Mouse (Mus musculus): ENCODE measurements around the gene Msrb3. TPM values are rescaled to one million over a fixed set of nuclear protein-coding genes. Genes with fewer than 3 reads are reported as not detected.

Msrb3 gene
- polyA plus RNA-seq, 1 experiment: 3.9 TPM

GRCm38 (mm10) chr10:120874261-120874660, 24.6 kb downstream of the Msrb3 start:
- Histone ChIP-seq H3K36me3 (ENCODE audit: control insufficient read depth, insufficient read depth, low read length) (no peaks in the 10 kb centered on the region), H3K27ac (ENCODE audit: insufficient read depth, low read depth, low read length) (no peak overlapping the region), H3K4me3 (ENCODE audit: low read depth, low read length) (no peak overlapping the region), H3K4me1 (ENCODE audit: control insufficient read depth, insufficient read depth, insufficient read length, low read length) (peaks cover 12% of the 10 kb centered on the region), H3K27me3 (ENCODE audit: control insufficient read depth, insufficient read depth, low read length) (no peaks in the 10 kb centered on the region)
- 67% methylated on average over 12 of the region's 12 CpGs for WGBS
- TF ChIP-seq POLR2A (IDR thresholded peaks at IDR 0.05; ENCODE audit: low read depth, low read length) (no peak), CTCF (IDR thresholded peaks at IDR 0.05; ENCODE audit: extremely low read depth, insufficient read length, insufficient replicate concordance, low read depth, low read length) (no peak)

DNA sequence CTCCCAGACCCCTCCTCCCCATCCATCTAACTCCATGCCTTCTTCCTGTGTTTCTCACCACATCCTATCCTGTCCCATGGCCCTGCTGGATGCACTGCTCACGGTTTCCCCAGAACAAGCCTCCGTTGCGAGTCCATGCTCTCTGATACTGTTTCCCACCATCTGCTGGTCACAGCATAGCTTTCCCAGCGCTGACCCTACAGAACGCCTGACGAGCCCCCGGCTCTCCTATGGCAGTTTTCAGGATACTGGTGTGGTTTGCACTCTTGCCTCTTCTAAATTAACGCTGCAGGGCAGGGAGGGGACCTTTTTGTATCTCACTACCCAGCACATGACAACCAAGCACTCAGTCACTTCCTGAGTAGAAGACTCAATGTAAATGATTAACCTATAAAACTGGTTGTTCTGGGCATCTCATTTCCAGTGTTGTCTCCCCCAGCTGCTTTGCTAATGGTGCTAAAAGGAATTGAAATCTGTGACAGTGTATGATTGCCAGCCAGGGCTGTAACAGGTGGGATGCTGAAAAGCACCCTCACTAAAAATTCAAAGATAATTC, 25.2 kb downstream of the Msrb3 start:
- no peak overlapping the region for H3K27ac ChIP-seq (ENCODE audit: insufficient read depth, low read depth, low read length)
- peak overlapping the region; percentile 21 for H3K4me3 ChIP-seq (ENCODE audit: low read depth, low read length)
- 26% methylated on average over 8 of the region's 8 CpGs for WGBS
- no peak for TF ChIP-seq POLR2A (IDR thresholded peaks at IDR 0.05; ENCODE audit: low read depth, low read length)
- no peak for TF ChIP-seq CTCF (IDR thresholded peaks at IDR 0.05; ENCODE audit: extremely low read depth, insufficient read length, insufficient replicate concordance, low read depth, low read length)
- H3K27me3 ChIP-seq (ENCODE audit: control insufficient read depth, insufficient read depth, low read length): no peaks in the 10 kb centered on the region
- H3K36me3 ChIP-seq (ENCODE audit: control insufficient read depth, insufficient read depth, low read length): no peaks in the 10 kb centered on the region
- H3K4me1 ChIP-seq (ENCODE audit: control insufficient read depth, insufficient read depth, insufficient read length, low read length): peaks cover 12% of the 10 kb centered on the region

- no peak for TF ChIP-seq POLR2A (IDR thresholded peaks at IDR 0.05; ENCODE audit: low read depth, low read length)
- TF ChIP-seq CTCF (IDR thresholded peaks at IDR 0.05; ENCODE audit: extremely low read depth, insufficient read length, insufficient replicate concordance, low read depth, low read length): peak; percentile 43; the same call in 1 of the 2 replicates
- WGBS: 3% methylated on average over 13 of the region's 13 CpGs
- Histone ChIP-seq H3K4me3 (ENCODE audit: low read depth, low read length) (peak overlapping the region; percentile 10), H3K27ac (ENCODE audit: insufficient read depth, low read depth, low read length) (no peak overlapping the region; the same call in 1 of the 2 replicates), H3K27me3 (ENCODE audit: control insufficient read depth, insufficient read depth, low read length) (no peaks in the 10 kb centered on the region), H3K36me3 (ENCODE audit: control insufficient read depth, insufficient read depth, low read length) (no peaks in the 10 kb centered on the region), H3K4me1 (ENCODE audit: control insufficient read depth, insufficient read depth, insufficient read length, low read length) (peaks cover 12% of the 10 kb centered on the region)
Measured at GRCm38 (mm10) chr10:120872483-120872862, 26.4 kb downstream of the Msrb3 start.

DNA sequence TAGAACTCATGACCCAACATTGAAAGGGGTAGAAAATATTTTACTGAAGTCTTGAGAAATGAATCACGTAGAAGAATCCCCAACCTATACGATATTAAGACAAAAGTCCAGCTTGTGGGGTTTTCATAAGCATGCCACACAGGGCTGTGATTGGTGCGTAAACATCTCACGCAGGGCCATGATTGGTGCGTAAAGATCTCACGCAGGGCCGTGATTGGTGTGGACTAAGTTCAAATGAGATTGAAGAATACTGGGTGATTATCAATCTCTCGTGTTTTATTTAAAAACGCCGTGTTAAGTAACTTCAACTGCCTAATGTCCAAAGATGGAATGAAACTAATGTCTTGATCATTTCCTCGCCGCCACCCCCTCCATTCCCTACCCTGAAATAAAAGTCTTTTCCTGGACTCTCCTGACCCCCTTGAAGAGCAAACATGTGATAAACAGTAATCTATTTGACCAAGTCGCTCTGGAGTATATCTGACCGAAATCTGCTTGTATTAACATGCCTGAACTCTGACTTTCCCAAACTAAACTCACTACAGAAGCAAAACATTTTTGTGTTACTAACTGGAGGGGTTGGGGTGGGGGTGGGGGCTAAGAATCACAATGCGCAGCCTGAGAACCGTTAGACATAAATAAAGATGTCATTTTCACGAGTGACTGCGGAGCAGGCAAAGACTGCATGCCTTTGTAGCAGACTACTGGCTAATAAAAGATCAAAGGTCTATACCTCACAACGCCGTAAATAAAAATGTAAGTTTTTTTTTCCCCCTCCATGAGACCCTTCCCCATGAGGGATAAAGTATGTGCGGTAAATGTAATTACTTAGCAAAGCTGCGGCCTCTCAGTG, 27.0 kb downstream of the Msrb3 start:
- peak overlapping the region; percentile 10 for H3K4me3 ChIP-seq (ENCODE audit: low read depth, low read length)
- H3K36me3 ChIP-seq (ENCODE audit: control insufficient read depth, insufficient read depth, low read length): no peaks in the 10 kb centered on the region

GRCm38 (mm10) chr10:120871096-120871495, 27.8 kb downstream of the Msrb3 start:
- TF ChIP-seq CTCF (IDR thresholded peaks at IDR 0.05; ENCODE audit: extremely low read depth, insufficient read length, insufficient replicate concordance, low read depth, low read length): no peak
- no peak for TF ChIP-seq POLR2A (IDR thresholded peaks at IDR 0.05; ENCODE audit: low read depth, low read length)
- Histone ChIP-seq H3K27me3 (ENCODE audit: control insufficient read depth, insufficient read depth, low read length) (no peaks in the 10 kb centered on the region), H3K4me3 (ENCODE audit: low read depth, low read length) (no peak overlapping the region), H3K4me1 (ENCODE audit: control insufficient read depth, insufficient read depth, insufficient read length, low read length) (peaks cover 12% of the 10 kb centered on the region), H3K27ac (ENCODE audit: insufficient read depth, low read depth, low read length) (no peak overlapping the region), H3K36me3 (ENCODE audit: control insufficient read depth, insufficient read depth, low read length) (no peaks in the 10 kb centered on the region)
- WGBS: 82% methylated on average over 14 of the region's 14 CpGs

More for the DNA sequence above, 27.0 kb downstream of the Msrb3 start:
- no peaks in the 10 kb centered on the region for H3K27me3 ChIP-seq (ENCODE audit: control insufficient read depth, insufficient read depth, low read length)
- WGBS: 37% methylated on average over 22 of the region's 22 CpGs
- no peak for TF ChIP-seq POLR2A (IDR thresholded peaks at IDR 0.05; ENCODE audit: low read depth, low read length)
- no peak for TF ChIP-seq CTCF (IDR thresholded peaks at IDR 0.05; ENCODE audit: extremely low read depth, insufficient read length, insufficient replicate concordance, low read depth, low read length)
- H3K27ac ChIP-seq (ENCODE audit: insufficient read depth, low read depth, low read length): no peak overlapping the region; the same call in 1 of the 2 replicates
- H3K4me1 ChIP-seq (ENCODE audit: control insufficient read depth, insufficient read depth, insufficient read length, low read length): peaks cover 12% of the 10 kb centered on the region

DNA sequence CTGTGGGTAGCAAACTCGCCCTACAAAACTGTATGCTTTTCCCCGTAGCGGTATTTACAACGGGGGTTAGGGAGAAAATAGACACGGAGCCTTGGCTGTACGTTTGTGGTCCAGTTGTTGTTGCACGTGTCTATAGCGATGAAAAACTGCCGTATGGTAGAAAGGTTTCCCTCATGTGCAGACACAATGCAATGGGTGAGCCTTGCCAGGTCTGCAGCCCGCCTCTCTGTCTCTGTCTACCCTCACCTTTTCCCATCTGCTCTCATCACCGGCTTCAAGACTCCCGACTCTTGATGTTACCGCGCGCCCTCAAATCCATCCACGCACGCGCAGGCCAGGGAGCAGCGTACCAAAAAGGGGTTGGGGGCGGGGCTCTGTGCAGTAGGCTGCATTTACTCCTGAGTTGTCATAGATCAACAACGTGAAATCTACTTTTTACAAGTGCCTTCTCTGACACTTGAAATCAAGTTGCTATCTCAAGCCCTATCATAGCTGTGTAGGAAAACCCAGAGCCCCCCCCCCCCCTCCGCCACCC, 29.6 kb downstream of the Msrb3 start:
- Histone ChIP-seq H3K36me3 (ENCODE audit: control insufficient read depth, insufficient read depth, low read length) (no peaks in the 10 kb centered on the region), H3K4me1 (ENCODE audit: control insufficient read depth, insufficient read depth, insufficient read length, low read length) (peaks cover 12% of the 10 kb centered on the region), H3K4me3 (ENCODE audit: low read depth, low read length) (no peak overlapping the region), H3K27ac (ENCODE audit: insufficient read depth, low read depth, low read length) (no peak overlapping the region), H3K27me3 (ENCODE audit: control insufficient read depth, insufficient read depth, low read length) (no peaks in the 10 kb centered on the region)
- 90% methylated on average over 22 of the region's 22 CpGs for WGBS
- no peak for TF ChIP-seq CTCF (IDR thresholded peaks at IDR 0.05; ENCODE audit: extremely low read depth, insufficient read length, insufficient replicate concordance, low read depth, low read length)
- TF ChIP-seq POLR2A (IDR thresholded peaks at IDR 0.05; ENCODE audit: low read depth, low read length): no peak

- H3K4me1 ChIP-seq (ENCODE audit: control insufficient read depth, insufficient read depth, insufficient read length, low read length): no peaks in the 10 kb centered on the region
- no peak overlapping the region for H3K4me3 ChIP-seq (ENCODE audit: low read depth, low read length)
- 16% methylated on average over 9 of the region's 9 CpGs for WGBS
- H3K27me3 ChIP-seq (ENCODE audit: control insufficient read depth, insufficient read depth, low read length): no peaks in the 10 kb centered on the region
- TF ChIP-seq POLR2A (IDR thresholded peaks at IDR 0.05; ENCODE audit: low read depth, low read length): no peak
- TF ChIP-seq CTCF (IDR thresholded peaks at IDR 0.05; ENCODE audit: extremely low read depth, insufficient read length, insufficient replicate concordance, low read depth, low read length): no peak
- H3K27ac ChIP-seq (ENCODE audit: insufficient read depth, low read depth, low read length): no peak overlapping the region
- H3K36me3 ChIP-seq (ENCODE audit: control insufficient read depth, insufficient read depth, low read length): no peaks in the 10 kb centered on the region
Measured at GRCm38 (mm10) chr10:120864446-120864845, 34.5 kb downstream of the Msrb3 start.
